Mouse (Mus musculus) liver, embryonic 12.5 days (tissue): ENCODE data around the gene Hmox1. TPM values are rescaled to one million over a fixed set of nuclear protein-coding genes. Genes with fewer than 3 reads are reported as not detected.

Experiments
- ATAC-seq: fragments of 200-750 bp; cut with Nextera tagmentation; 2 replicates; pipeline ENCODE4 v1.8.0; 2017; ENCODE audit warnings: moderate number of reproducible peaks, mild to moderate bottlenecking, moderate library complexity
- H3K27ac ChIP-seq: fragments of 300-500 bp; sonication (generic); 2 replicates; pipeline ENCODE4 v1.5.1; 2016; ENCODE audit warnings: mild to moderate bottlenecking
- H3K27me3 ChIP-seq: fragments of 300-500 bp; sonication (generic); replicated peaks from 2 replicates; pipeline ENCODE4 v1.6.1; 2016; ENCODE audit warnings: mild to moderate bottlenecking, moderate library complexity
- H3K36me3 ChIP-seq: fragments of 300-500 bp; sonication (generic); 2 replicates; pipeline ENCODE4 v1.6.1; 2016; ENCODE audit warnings: mild to moderate bottlenecking, moderate library complexity
- H3K4me1 ChIP-seq: fragments of 300-500 bp; sonication (generic); 2 replicates; pipeline ENCODE4 v1.6.1; 2016
- H3K4me2 ChIP-seq: fragments of 300-500 bp; sonication (generic); 2 replicates; pipeline ENCODE4 v1.6.1; 2016; ENCODE audit warnings: mild to moderate bottlenecking, moderate library complexity
- H3K4me3 ChIP-seq: fragments of 300-500 bp; sonication (generic); 2 replicates; pipeline ENCODE4 v1.5.1; 2016; ENCODE audit warnings: mild to moderate bottlenecking, moderate library complexity
- H3K9ac ChIP-seq: fragments of 300-500 bp; sonication (generic); 2 replicates; pipeline ENCODE4 v1.6.1; 2016; ENCODE audit warnings: mild to moderate bottlenecking, moderate library complexity
- H3K9me3 ChIP-seq: fragments of 300-500 bp; sonication (generic); replicated peaks from 2 replicates; pipeline ENCODE4 v1.6.1; 2016; ENCODE audit warnings: mild to moderate bottlenecking, moderate library complexity
- WGBS: fragments of 180-500 bp; shearing (Covaris S2); methylation state at CpG from one replicate; pipeline ENCODE4 v1.1.7; 2016; ENCODE audit not compliant: insufficient replicate concordance; 5-methylcytosine and 5-hydroxymethylcytosine counted together
- polyA plus RNA-seq: library from polyadenylated mRNA; unstranded; fragments of >200 nt; fragmentation: Nextera tagmentation; extraction: Ambion mirVana; gene quantifications from 2 replicates; pipeline ENCODE4 v1.2.1, GENCODE M21; 2016

Hmox1 gene
- polyA plus RNA-seq, 1 experiment from 2014 or later: 86.0 TPM

GRCm38 (mm10) chr8:75102956-75103355 is 9.5 kb downstream of the Hmox1 start:
- Histone ChIP-seq H3K9me3 (no peaks in the 10 kb centered on the region), H3K4me1 (peaks cover 5% of the 10 kb centered on the region), H3K4me2 (no peak overlapping the region), H3K4me3 (no peak overlapping the region), H3K27me3 (no peaks in the 10 kb centered on the region), H3K36me3 (0 out of 2 replicates have a peak, but pooled peaks cover 8% of the 10 kb centered on the region), H3K9ac (no peak overlapping the region), H3K27ac (no peak overlapping the region)
- 71% methylated on average over 4 of the region's 4 CpGs for WGBS
- ATAC-seq: no peak

- peak overlapping the region; percentile 34; the same call in 1 of the 2 replicates for H3K27ac ChIP-seq
- 46% methylated on average over 8 of the region's 8 CpGs for WGBS
Observed at GRCm38 (mm10) chr8:75103376-75103878, 10.0 kb downstream of the Hmox1 start.

GRCm38 (mm10) chr8:75108527-75109235 is 15.3 kb downstream of the Hmox1 start:
- Histone ChIP-seq H3K9me3 (no peaks in the 10 kb centered on the region), H3K36me3 (peaks cover 36% of the 10 kb centered on the region)
- 0% methylated on average over 9 of the region's 9 CpGs for WGBS

More at GRCm38 (mm10) chr8:75103376-75103878, 10.0 kb downstream of the Hmox1 start:
- Histone ChIP-seq H3K27me3 (no peaks in the 10 kb centered on the region), H3K4me1 (peaks cover 9% of the 10 kb centered on the region), H3K9me3 (no peaks in the 10 kb centered on the region), H3K36me3 (0 out of 2 replicates have a peak, but pooled peaks cover 8% of the 10 kb centered on the region), H3K9ac (no peak overlapping the region), H3K4me2 (no peak overlapping the region), H3K4me3 (no peak overlapping the region)
- no peak for ATAC-seq

GRCm38 (mm10) chr8:75109236-75109967 is 16.0 kb downstream of the Hmox1 start, which contains the start of gene Mcm5:
Mcm5 (plus strand) TSS chr8:75109569.
- Histone ChIP-seq H3K9me3 (no peaks in the 10 kb centered on the region), H3K27ac (peak within 1 kb of the TSS; percentile 90), H3K4me1 (peaks cover 49% of the 10 kb centered on the region), H3K4me3 (peak within 1 kb of the TSS; percentile 94), H3K36me3 (peaks cover 44% of the 10 kb centered on the region), H3K9ac (peak within 1 kb of the TSS; percentile 96), H3K4me2 (peak within 1 kb of the TSS; percentile 76), H3K27me3 (no peaks in the 10 kb centered on the region)
- under 1% methylated on average over 59 of the region's 59 CpGs for WGBS
- peak; percentile 94 for ATAC-seq

More at GRCm38 (mm10) chr8:75108527-75109235, 15.3 kb downstream of the Hmox1 start:
- peak overlapping the region; percentile 88 for H3K9ac ChIP-seq
- no peaks in the 10 kb centered on the region for H3K27me3 ChIP-seq
- peak overlapping the region; percentile 73 for H3K4me2 ChIP-seq
- peak overlapping the region; percentile 90 for H3K27ac ChIP-seq
- peak; percentile 76 for ATAC-seq
- peaks cover 42% of the 10 kb centered on the region for H3K4me1 ChIP-seq
- peak overlapping the region; percentile 94 for H3K4me3 ChIP-seq

GRCm38 (mm10) chr8:75110093-75110492 is 16.7 kb downstream of the Hmox1 start:
- no peak for ATAC-seq
- peaks cover 49% of the 10 kb centered on the region for H3K4me1 ChIP-seq
- H3K36me3 ChIP-seq: peaks cover 51% of the 10 kb centered on the region
- peak overlapping the region; percentile 96 for H3K9ac ChIP-seq
- peak overlapping the region; percentile 74 for H3K27ac ChIP-seq
- peak overlapping the region; percentile 76 for H3K4me2 ChIP-seq
- H3K27me3 ChIP-seq: no peaks in the 10 kb centered on the region
- WGBS: 9% methylated on average over 13 of the region's 13 CpGs
- no peaks in the 10 kb centered on the region for H3K9me3 ChIP-seq
- peak overlapping the region; percentile 94 for H3K4me3 ChIP-seq

GRCm38 (mm10) chr8:75118505-75118904 is 25.1 kb downstream of the Hmox1 start:
- 87% methylated on average over 1 of the region's 1 CpGs for WGBS
- Histone ChIP-seq H3K36me3 (peaks cover 100% of the 10 kb centered on the region), H3K4me2 (no peak overlapping the region), H3K9me3 (no peaks in the 10 kb centered on the region), H3K4me1 (peaks cover 9% of the 10 kb centered on the region), H3K27ac (no peak overlapping the region), H3K9ac (no peak overlapping the region), H3K4me3 (no peak overlapping the region), H3K27me3 (no peaks in the 10 kb centered on the region)
- ATAC-seq: no peak

GRCm38 (mm10) chr8:75119287-75119686 is 25.9 kb downstream of the Hmox1 start:
- WGBS: 82% methylated on average over 2 of the region's 2 CpGs
- ATAC-seq: no peak
- H3K9ac ChIP-seq: no peak overlapping the region
- no peak overlapping the region for H3K4me3 ChIP-seq
- H3K27me3 ChIP-seq: no peaks in the 10 kb centered on the region
- H3K27ac ChIP-seq: no peak overlapping the region
- peaks cover 100% of the 10 kb centered on the region for H3K36me3 ChIP-seq
- H3K4me1 ChIP-seq: peaks cover under 1% of the 10 kb centered on the region; the same call in 1 of the 2 replicates
- H3K4me2 ChIP-seq: no peak overlapping the region
- no peaks in the 10 kb centered on the region for H3K9me3 ChIP-seq

GRCm38 (mm10) chr8:75119747-75120146 is 26.3 kb downstream of the Hmox1 start:
- Histone ChIP-seq H3K9me3 (no peaks in the 10 kb centered on the region), H3K9ac (no peak overlapping the region), H3K36me3 (peaks cover 100% of the 10 kb centered on the region), H3K27me3 (no peaks in the 10 kb centered on the region), H3K4me1 (no peaks in the 10 kb centered on the region), H3K4me3 (no peak overlapping the region), H3K27ac (no peak overlapping the region), H3K4me2 (no peak overlapping the region)
- no peak for ATAC-seq
- WGBS: 90% methylated on average over 2 of the region's 2 CpGs

- Histone ChIP-seq H3K9ac (no peak overlapping the region), H3K36me3 (peaks cover 98% of the 10 kb centered on the region), H3K27ac (no peak overlapping the region), H3K9me3 (no peaks in the 10 kb centered on the region), H3K4me3 (no peak overlapping the region), H3K27me3 (no peaks in the 10 kb centered on the region), H3K4me1 (no peaks in the 10 kb centered on the region), H3K4me2 (no peak overlapping the region)
- WGBS: 96% methylated on average over 1 of the region's 1 CpGs
- no peak for ATAC-seq
Observed at GRCm38 (mm10) chr8:75127406-75127805, 34.0 kb downstream of the Hmox1 start.

GRCm38 (mm10) chr8:75132485-75132884 is 39.1 kb downstream of the Hmox1 start:
- Histone ChIP-seq H3K27me3 (no peaks in the 10 kb centered on the region), H3K36me3 (peaks cover 47% of the 10 kb centered on the region), H3K9ac (no peak overlapping the region), H3K9me3 (no peaks in the 10 kb centered on the region), H3K4me2 (no peak overlapping the region), H3K4me3 (no peak overlapping the region), H3K4me1 (peaks cover 25% of the 10 kb centered on the region), H3K27ac (no peak overlapping the region)
- 0 out of 2 replicates have a peak, but pooled peaks have one; percentile 26 for ATAC-seq
- 18% methylated on average over 3 of the region's 3 CpGs for WGBS

- H3K4me2 ChIP-seq: no peak overlapping the region
- H3K36me3 ChIP-seq: peaks cover 38% of the 10 kb centered on the region
- no peak overlapping the region for H3K9ac ChIP-seq
- H3K27me3 ChIP-seq: no peaks in the 10 kb centered on the region
- no peak for ATAC-seq
- no peak overlapping the region for H3K4me3 ChIP-seq
- 76% methylated on average over 2 of the region's 2 CpGs for WGBS
- no peaks in the 10 kb centered on the region for H3K9me3 ChIP-seq
- peaks cover 25% of the 10 kb centered on the region for H3K4me1 ChIP-seq
- no peak overlapping the region for H3K27ac ChIP-seq
Observed at GRCm38 (mm10) chr8:75133399-75133798, 40.0 kb downstream of the Hmox1 start.
